Mouse (Mus musculus) liver, embryonic 12.5 days (tissue): ENCODE measurements at regions not wholly inside any gene's neighbourhood (a gene's known extent, or its start where the extent isn't known, plus 50 kb on each side); places are given as distances from the start of the nearest gene placed in this dataset.

ENCODE experiments used
- ATAC-seq: fragments of 200-750 bp; cut with Nextera tagmentation; 2 replicates; pipeline ENCODE4 v1.8.0; 2017; ENCODE audit warnings: moderate number of reproducible peaks, mild to moderate bottlenecking, moderate library complexity
- H3K27ac ChIP-seq: fragments of 300-500 bp; sonication (generic); 2 replicates; pipeline ENCODE4 v1.5.1; 2016; ENCODE audit warnings: mild to moderate bottlenecking
- H3K27me3 ChIP-seq: fragments of 300-500 bp; sonication (generic); replicated peaks from 2 replicates; pipeline ENCODE4 v1.6.1; 2016; ENCODE audit warnings: mild to moderate bottlenecking, moderate library complexity
- H3K36me3 ChIP-seq: fragments of 300-500 bp; sonication (generic); 2 replicates; pipeline ENCODE4 v1.6.1; 2016; ENCODE audit warnings: mild to moderate bottlenecking, moderate library complexity
- H3K4me1 ChIP-seq: fragments of 300-500 bp; sonication (generic); 2 replicates; pipeline ENCODE4 v1.6.1; 2016
- H3K4me2 ChIP-seq: fragments of 300-500 bp; sonication (generic); 2 replicates; pipeline ENCODE4 v1.6.1; 2016; ENCODE audit warnings: mild to moderate bottlenecking, moderate library complexity
- H3K4me3 ChIP-seq: fragments of 300-500 bp; sonication (generic); 2 replicates; pipeline ENCODE4 v1.5.1; 2016; ENCODE audit warnings: mild to moderate bottlenecking, moderate library complexity
- H3K9ac ChIP-seq: fragments of 300-500 bp; sonication (generic); 2 replicates; pipeline ENCODE4 v1.6.1; 2016; ENCODE audit warnings: mild to moderate bottlenecking, moderate library complexity
- H3K9me3 ChIP-seq: fragments of 300-500 bp; sonication (generic); replicated peaks from 2 replicates; pipeline ENCODE4 v1.6.1; 2016; ENCODE audit warnings: mild to moderate bottlenecking, moderate library complexity
- WGBS: fragments of 180-500 bp; shearing (Covaris S2); methylation state at CpG from one replicate; pipeline ENCODE4 v1.1.7; 2016; ENCODE audit not compliant: insufficient replicate concordance; 5-methylcytosine and 5-hydroxymethylcytosine counted together

- no peaks in the 10 kb centered on the region for H3K9me3 ChIP-seq
- no peak overlapping the region for H3K9ac ChIP-seq
- ATAC-seq: no peak
- H3K4me3 ChIP-seq: no peak overlapping the region
- no peak overlapping the region for H3K4me2 ChIP-seq
- H3K36me3 ChIP-seq: no peaks in the 10 kb centered on the region
- H3K27ac ChIP-seq: no peak overlapping the region
- no peaks in the 10 kb centered on the region for H3K4me1 ChIP-seq
- WGBS: 63% methylated on average over 9 of the region's 9 CpGs
- no peaks in the 10 kb centered on the region for H3K27me3 ChIP-seq
Measured at GRCm38 (mm10) chr1:167945615-167946252, 256.7 kb downstream of the Lmx1a start.

GRCm38 (mm10) chr1:167947866-167948265 is 258.8 kb downstream of the Lmx1a start:
- H3K27ac ChIP-seq: no peak overlapping the region
- no peaks in the 10 kb centered on the region for H3K36me3 ChIP-seq
- WGBS: 62% methylated on average over 7 of the region's 7 CpGs
- H3K9ac ChIP-seq: no peak overlapping the region
- no peak overlapping the region for H3K4me2 ChIP-seq
- no peak for ATAC-seq
- no peaks in the 10 kb centered on the region for H3K4me1 ChIP-seq
- no peaks in the 10 kb centered on the region for H3K9me3 ChIP-seq
- H3K27me3 ChIP-seq: no peaks in the 10 kb centered on the region
- no peak overlapping the region for H3K4me3 ChIP-seq

GRCm38 (mm10) chr1:167951717-167952116 is 262.7 kb downstream of the Lmx1a start:
- no peaks in the 10 kb centered on the region for H3K4me1 ChIP-seq

GRCm38 (mm10) chr1:167958531-167958930 is 269.5 kb downstream of the Lmx1a start:
- H3K27ac ChIP-seq: no peak overlapping the region
- H3K4me1 ChIP-seq: no peaks in the 10 kb centered on the region
- WGBS: 81% methylated on average over 6 of the region's 6 CpGs
- ATAC-seq: no peak
- no peak overlapping the region for H3K4me3 ChIP-seq
- no peak overlapping the region for H3K4me2 ChIP-seq
- H3K9me3 ChIP-seq: no peaks in the 10 kb centered on the region
- H3K27me3 ChIP-seq: no peaks in the 10 kb centered on the region
- H3K9ac ChIP-seq: no peak overlapping the region
- H3K36me3 ChIP-seq: no peaks in the 10 kb centered on the region

More at GRCm38 (mm10) chr1:167951717-167952116, 262.7 kb downstream of the Lmx1a start:
- H3K36me3 ChIP-seq: no peaks in the 10 kb centered on the region
- no peaks in the 10 kb centered on the region for H3K27me3 ChIP-seq
- H3K4me3 ChIP-seq: no peak overlapping the region
- H3K27ac ChIP-seq: no peak overlapping the region
- H3K9ac ChIP-seq: no peak overlapping the region
- H3K9me3 ChIP-seq: no peaks in the 10 kb centered on the region
- ATAC-seq: no peak
- H3K4me2 ChIP-seq: no peak overlapping the region

GRCm38 (mm10) chr1:167969545-167969944 is 280.5 kb downstream of the Lmx1a start:
- Histone ChIP-seq H3K9me3 (no peaks in the 10 kb centered on the region), H3K27ac (no peak overlapping the region), H3K36me3 (no peaks in the 10 kb centered on the region), H3K9ac (no peak overlapping the region), H3K4me1 (no peaks in the 10 kb centered on the region), H3K4me3 (no peak overlapping the region), H3K4me2 (no peak overlapping the region), H3K27me3 (no peaks in the 10 kb centered on the region)
- 62% methylated on average over 3 of the region's 3 CpGs for WGBS
- ATAC-seq: no peak

- H3K27me3 ChIP-seq: no peaks in the 10 kb centered on the region
- H3K9me3 ChIP-seq: no peaks in the 10 kb centered on the region
- no peak overlapping the region for H3K4me3 ChIP-seq
- H3K4me1 ChIP-seq: no peaks in the 10 kb centered on the region
- H3K9ac ChIP-seq: no peak overlapping the region
- no peaks in the 10 kb centered on the region for H3K36me3 ChIP-seq
- no peak overlapping the region for H3K27ac ChIP-seq
- no peak for ATAC-seq
- no peak overlapping the region for H3K4me2 ChIP-seq
- 62% methylated on average over 5 of the region's 5 CpGs for WGBS
Measured at GRCm38 (mm10) chr1:167969985-167970384, 280.9 kb downstream of the Lmx1a start.

- Histone ChIP-seq H3K27ac (no peak overlapping the region), H3K4me1 (no peaks in the 10 kb centered on the region), H3K4me3 (no peak overlapping the region), H3K9ac (no peak overlapping the region), H3K9me3 (no peaks in the 10 kb centered on the region), H3K36me3 (no peaks in the 10 kb centered on the region), H3K27me3 (no peaks in the 10 kb centered on the region), H3K4me2 (no peak overlapping the region)
- WGBS: 55% methylated on average over 3 of the region's 3 CpGs
- ATAC-seq: no peak
Measured at GRCm38 (mm10) chr1:167976708-167977107, 287.7 kb downstream of the Lmx1a start.

GRCm38 (mm10) chr1:167979187-167979586 is 290.1 kb downstream of the Lmx1a start:
- WGBS: 55% methylated on average over 3 of the region's 3 CpGs

GRCm38 (mm10) chr1:167979588-167979987 is 290.6 kb downstream of the Lmx1a start:
- Histone ChIP-seq H3K27ac (no peak overlapping the region), H3K4me3 (no peak overlapping the region), H3K9me3 (no peaks in the 10 kb centered on the region), H3K4me2 (no peak overlapping the region), H3K36me3 (no peaks in the 10 kb centered on the region), H3K27me3 (no peaks in the 10 kb centered on the region), H3K4me1 (no peaks in the 10 kb centered on the region), H3K9ac (no peak overlapping the region)
- ATAC-seq: no peak
- 71% methylated on average over 5 of the region's 5 CpGs for WGBS

More at GRCm38 (mm10) chr1:167979187-167979586, 290.1 kb downstream of the Lmx1a start:
- Histone ChIP-seq H3K9ac (no peak overlapping the region), H3K4me3 (no peak overlapping the region), H3K4me2 (no peak overlapping the region), H3K27ac (no peak overlapping the region), H3K27me3 (no peaks in the 10 kb centered on the region), H3K36me3 (no peaks in the 10 kb centered on the region), H3K4me1 (no peaks in the 10 kb centered on the region), H3K9me3 (no peaks in the 10 kb centered on the region)
- no peak for ATAC-seq

- Histone ChIP-seq H3K9ac (no peak overlapping the region), H3K36me3 (no peaks in the 10 kb centered on the region), H3K4me1 (no peaks in the 10 kb centered on the region), H3K4me2 (no peak overlapping the region), H3K27me3 (no peaks in the 10 kb centered on the region), H3K27ac (no peak overlapping the region), H3K9me3 (no peaks in the 10 kb centered on the region), H3K4me3 (no peak overlapping the region)
- WGBS: 71% methylated on average over 2 of the region's 2 CpGs
- no peak for ATAC-seq
Measured at GRCm38 (mm10) chr1:167981292-167981691, 292.3 kb downstream of the Lmx1a start.

- 48% methylated on average over 3 of the region's 3 CpGs for WGBS
- no peak for ATAC-seq
- no peak overlapping the region for H3K4me2 ChIP-seq
Measured at GRCm38 (mm10) chr1:168007456-168007855, 318.4 kb downstream of the Lmx1a start.

GRCm38 (mm10) chr1:168008216-168008615 is 319.2 kb downstream of the Lmx1a start:
- ATAC-seq: no peak
- no peak overlapping the region for H3K9ac ChIP-seq
- H3K4me1 ChIP-seq: no peaks in the 10 kb centered on the region
- no peak overlapping the region for H3K4me3 ChIP-seq
- H3K27me3 ChIP-seq: no peaks in the 10 kb centered on the region
- WGBS: 66% methylated on average over 1 of the region's 1 CpGs
- no peaks in the 10 kb centered on the region for H3K9me3 ChIP-seq
- no peak overlapping the region for H3K27ac ChIP-seq
- no peak overlapping the region for H3K4me2 ChIP-seq
- H3K36me3 ChIP-seq: no peaks in the 10 kb centered on the region

More at GRCm38 (mm10) chr1:168007456-168007855, 318.4 kb downstream of the Lmx1a start:
- no peak overlapping the region for H3K27ac ChIP-seq
- no peak overlapping the region for H3K9ac ChIP-seq
- no peaks in the 10 kb centered on the region for H3K36me3 ChIP-seq
- no peaks in the 10 kb centered on the region for H3K9me3 ChIP-seq
- no peaks in the 10 kb centered on the region for H3K27me3 ChIP-seq
- no peak overlapping the region for H3K4me3 ChIP-seq
- H3K4me1 ChIP-seq: no peaks in the 10 kb centered on the region

- no peak overlapping the region for H3K9ac ChIP-seq
- H3K27ac ChIP-seq: no peak overlapping the region
- no peak for ATAC-seq
- H3K9me3 ChIP-seq: no peaks in the 10 kb centered on the region
- H3K4me3 ChIP-seq: no peak overlapping the region
- WGBS: 66% methylated on average over 5 of the region's 5 CpGs
- H3K27me3 ChIP-seq: no peaks in the 10 kb centered on the region
- no peak overlapping the region for H3K4me2 ChIP-seq
- H3K4me1 ChIP-seq: no peaks in the 10 kb centered on the region
- H3K36me3 ChIP-seq: no peaks in the 10 kb centered on the region
Measured at GRCm38 (mm10) chr1:168010416-168010815, 321.4 kb downstream of the Lmx1a start.
